Mouse (Mus musculus) c-Kit-positive CD71-positive TER-119-positive erythroid progenitor cells, embryonic 14.5 days (primary cell): ENCODE results near the gene Gstt3.
A peak's percentile ranks its signal among the peaks of the same experiment; 100 is the strongest.

Experiments
- DNase-seq: peaks from one replicate; pipeline ENCODE4 v3.0.0-alpha.2; 2013; ENCODE audit warnings: low spot score

The Gstt3 gene

DNA sequence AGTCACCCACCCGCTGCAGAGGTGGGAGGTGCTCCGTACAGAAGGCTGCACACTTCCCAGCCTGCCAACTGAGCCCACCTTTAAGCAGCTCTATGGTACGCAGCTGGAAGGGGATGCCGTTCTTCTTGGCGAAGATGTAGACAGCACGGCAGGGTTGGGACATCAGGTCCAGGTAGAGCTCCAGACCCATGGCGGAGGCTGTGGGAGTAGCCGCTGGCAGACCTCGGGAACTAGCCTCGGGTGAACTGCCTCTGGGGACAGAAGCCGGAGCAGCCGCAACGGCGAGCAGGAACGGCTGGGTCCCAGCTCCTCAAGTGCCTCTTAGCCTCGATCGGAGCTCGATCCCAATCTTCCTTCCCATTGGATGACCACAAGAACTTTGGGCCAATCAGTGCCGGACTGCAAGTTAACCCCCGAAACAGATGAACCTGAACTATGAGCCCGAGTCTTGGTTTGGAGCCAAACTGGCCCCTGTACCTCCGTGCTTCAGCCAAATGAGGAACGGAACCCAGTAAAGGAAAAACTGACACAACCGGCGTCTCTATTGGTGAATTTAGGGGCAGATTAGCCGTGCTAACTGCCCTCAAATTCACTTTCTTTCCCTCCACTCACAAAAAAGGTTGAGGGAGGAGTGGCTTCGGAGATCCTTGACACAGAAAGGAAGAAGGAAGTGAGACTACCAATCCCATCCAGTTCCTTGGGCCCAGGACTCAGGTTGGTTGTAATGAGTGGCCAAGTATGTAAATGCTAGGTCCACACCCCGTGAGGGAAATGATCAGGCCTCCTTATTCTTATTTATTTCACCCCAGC, at the start of gene Gstt3, which contains the start of gene Gm20441:
Gene Gstt3, minus strand, starts transcription at position 646 of the 810 bp plus-strand sequence.
Gene Gm20441, minus strand, starts transcription at position 186 of the 810 bp plus-strand sequence.
- no peak for DNase-seq

- no peak for DNase-seq
Observed at GRCm38 (mm10) chr10:75830275-75830670, 49.1 kb upstream of the Gstt3 start.

DNA sequence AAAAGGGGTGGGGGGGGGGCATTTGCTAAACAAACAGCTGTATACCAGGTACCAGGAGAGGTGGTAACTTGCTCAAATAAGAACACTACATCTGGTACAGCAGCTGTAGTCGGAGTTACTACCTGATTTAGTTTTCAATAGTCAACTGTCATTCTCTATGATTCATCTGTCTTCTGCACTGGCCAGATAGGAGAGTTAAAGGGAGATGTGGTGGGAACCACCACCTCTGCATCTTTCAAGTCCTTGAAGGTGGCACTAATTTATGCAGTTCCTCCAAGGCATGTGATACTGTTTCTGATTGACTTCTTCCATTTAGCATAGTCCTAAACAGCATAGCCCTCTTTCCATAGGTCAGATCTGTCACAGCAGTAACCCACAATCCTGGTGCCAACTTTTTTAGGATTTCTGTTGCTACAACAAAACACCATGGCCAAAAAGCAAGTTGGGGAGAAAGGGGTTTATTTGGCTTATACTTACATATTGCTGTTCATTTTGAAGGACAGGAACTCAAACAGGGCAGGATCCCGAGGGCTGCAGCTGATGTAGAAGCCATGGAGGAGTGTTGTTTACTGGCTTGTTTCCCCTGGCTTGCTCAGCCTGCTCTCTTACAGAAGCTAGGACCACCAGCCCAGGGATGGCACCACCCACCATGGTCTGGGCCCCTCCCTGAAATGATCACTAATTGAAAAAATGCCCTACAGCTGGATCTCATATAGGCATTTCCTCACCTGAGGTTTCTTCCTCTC, 48.5 kb upstream of the Gstt3 start:
- DNase-seq = no peak

DNA sequence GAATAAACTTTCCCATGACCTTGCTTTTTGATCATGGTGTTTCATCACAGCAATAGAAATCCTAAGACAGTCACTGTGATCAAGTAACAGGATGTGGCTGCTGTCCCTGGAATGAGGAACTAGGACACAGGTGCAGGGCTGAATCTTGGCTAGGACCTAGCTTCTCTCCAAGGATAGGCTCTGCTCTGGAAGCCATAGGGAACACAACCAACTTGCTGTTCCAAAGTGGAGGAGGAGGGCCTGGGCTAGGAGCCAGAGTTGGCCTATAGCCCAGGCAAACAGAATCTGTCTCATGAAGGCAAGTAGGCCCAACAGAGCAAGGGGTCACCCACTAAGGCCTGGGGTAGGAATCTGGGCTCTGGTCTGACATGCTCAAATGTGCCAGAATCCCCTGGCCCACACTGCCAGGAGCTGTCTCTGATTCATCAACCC, 47.3 kb upstream of the Gstt3 start:
- DNase-seq = no peak

GRCm38 (mm10) chr10:75827668-75828360, 46.6 kb upstream of the Gstt3 start:
- no peak for DNase-seq

- no peak for DNase-seq
Observed at GRCm38 (mm10) chr10:75824530-75824929, 43.3 kb upstream of the Gstt3 start.

- DNase-seq = no peak
Observed at GRCm38 (mm10) chr10:75823782-75824181, 42.6 kb upstream of the Gstt3 start.

DNA sequence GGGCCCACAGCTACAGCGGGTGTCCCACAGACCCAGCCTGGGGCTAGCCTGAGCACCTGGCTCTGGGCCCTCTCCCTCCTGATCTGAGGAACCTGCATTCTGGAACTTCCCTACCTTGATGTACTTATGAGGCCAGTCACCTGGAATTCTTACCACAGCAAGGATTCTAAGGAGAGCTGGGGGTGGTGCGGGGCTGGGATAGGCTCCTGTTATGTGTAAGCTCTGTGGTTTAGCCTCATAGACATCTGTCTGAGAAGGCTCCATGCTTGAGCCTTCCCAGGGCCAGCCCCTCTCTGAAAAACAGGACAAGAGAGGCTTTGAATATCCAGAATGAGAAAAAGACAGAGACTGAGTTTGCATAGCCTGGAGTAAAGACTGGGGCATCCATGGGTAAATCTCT, 41.2 kb upstream of the Gstt3 start, which contains the start of gene Gstt4:
Gene Gstt4, minus strand, starts transcription at position 101 of the 400 bp plus-strand sequence.
- DNase-seq = no peak

- DNase-seq = no peak
Observed at GRCm38 (mm10) chr10:75819882-75820281, 38.7 kb upstream of the Gstt3 start.

GRCm38 (mm10) chr10:75818641-75819040, 37.4 kb upstream of the Gstt3 start:
- DNase-seq = no peak

DNA sequence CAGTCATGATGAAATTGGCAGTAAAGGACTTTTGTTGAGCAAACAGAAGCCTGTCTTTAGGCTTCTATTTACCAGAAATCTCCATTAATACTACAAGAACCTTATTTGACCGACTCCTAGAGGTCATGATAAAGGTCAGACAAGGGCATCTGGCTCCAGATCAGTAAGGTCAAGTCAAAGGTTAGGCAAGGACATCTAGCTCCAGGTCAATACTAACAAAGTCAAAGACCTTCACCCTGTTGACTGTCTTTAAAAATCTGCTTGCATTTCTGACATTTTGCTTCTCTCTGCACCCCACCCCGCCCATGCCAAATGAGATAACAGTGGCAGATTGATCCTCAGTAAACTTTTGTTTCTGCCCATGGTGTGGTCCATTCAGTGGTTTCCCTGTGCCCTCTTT, 23.0 kb upstream of the Gstt3 start:
- DNase-seq = no peak

- DNase-seq = peak; percentile 55
Observed at GRCm38 (mm10) chr10:75798176-75798696, 17.0 kb upstream of the Gstt3 start, which contains the start of gene Gstt1. Gstt1 (minus strand) TSS chr10:75798584.

DNA sequence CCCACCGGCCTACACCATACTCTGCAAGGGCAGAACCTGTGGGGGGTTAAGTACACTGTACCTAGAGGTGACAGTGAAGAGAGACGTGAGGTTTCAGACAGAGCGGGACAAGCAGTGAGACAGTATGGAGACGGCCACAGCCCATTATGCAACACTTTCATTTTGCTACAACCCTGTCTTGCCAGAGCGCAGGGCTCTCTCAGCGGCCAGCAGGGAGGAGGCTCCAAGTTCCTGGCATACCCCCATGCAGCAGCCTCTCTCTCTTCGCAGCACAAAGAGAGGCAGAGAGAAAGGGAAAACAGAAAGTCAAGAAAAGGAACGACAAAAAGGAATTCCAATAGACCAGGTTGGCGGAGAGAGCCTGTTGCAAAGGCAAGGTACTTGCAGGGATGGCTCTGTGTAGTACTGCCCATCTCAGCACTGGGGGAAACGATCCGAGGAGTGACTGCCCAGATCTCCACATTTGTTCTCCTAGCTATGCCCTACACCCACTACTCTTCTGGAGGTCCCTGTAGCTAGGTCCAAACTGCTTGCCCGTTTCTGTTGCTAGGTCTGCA, 16.5 kb upstream of the Gstt3 start:
- no peak for DNase-seq

GRCm38 (mm10) chr10:75796731-75797516, 15.7 kb upstream of the Gstt3 start:
- DNase-seq = no peak

- no peak for DNase-seq
Observed at GRCm38 (mm10) chr10:75794880-75795279, 13.7 kb upstream of the Gstt3 start.

- no peak for DNase-seq
Observed at GRCm38 (mm10) chr10:75790773-75791172, 9.6 kb upstream of the Gstt3 start.

GRCm38 (mm10) chr10:75789841-75790240, 8.6 kb upstream of the Gstt3 start:
- no peak for DNase-seq

DNA sequence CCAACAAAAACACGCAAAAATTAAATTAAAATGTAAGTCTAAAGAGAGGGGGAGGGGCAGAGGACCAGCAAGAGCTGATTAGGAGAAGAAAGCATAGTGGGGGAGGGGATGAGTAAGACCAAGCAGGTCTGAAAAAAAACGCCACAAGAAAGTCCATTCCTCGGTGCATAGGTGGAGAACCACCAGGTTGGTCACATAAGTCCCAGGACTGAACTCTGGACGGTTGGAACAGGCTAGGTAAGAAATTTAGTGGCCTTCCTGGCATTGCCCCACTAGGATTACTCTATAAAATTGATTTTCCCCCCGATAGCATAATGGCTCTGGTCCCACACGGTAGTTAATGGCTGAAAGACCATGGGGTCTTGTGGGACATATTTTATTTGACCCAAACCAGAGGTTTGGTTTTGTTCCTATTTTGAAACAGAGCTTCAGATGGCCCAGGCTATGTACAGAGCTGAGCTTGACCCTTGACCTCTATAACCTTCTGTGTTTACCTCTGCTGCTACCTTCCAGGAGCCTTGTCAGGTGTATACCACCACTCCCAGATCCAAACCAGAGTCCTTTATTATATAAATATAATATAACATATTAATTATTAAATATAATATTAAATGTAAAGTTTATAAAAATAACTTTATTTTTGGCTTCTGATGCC, 8.0 kb upstream of the Gstt3 start:
- DNase-seq = no peak

DNA sequence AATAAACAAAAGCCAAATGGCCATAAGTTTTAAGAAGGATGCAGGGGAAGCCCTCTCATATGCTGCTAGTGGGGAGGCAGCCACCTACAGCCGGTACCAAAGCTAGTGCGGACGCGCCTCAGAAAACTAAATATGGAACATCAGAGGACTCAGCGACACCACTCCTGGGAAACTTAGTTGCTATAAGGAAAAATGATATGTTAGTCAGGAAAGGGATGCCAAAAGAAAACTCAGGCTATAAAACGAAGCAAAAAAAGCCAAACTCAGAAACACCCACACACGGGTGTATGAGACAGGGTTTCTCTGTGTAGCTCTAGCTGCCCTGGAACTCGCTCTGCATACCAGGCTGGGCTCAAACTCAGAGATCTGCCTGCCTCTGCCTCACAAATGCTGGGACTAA, 7.1 kb upstream of the Gstt3 start:
- DNase-seq = no peak

GRCm38 (mm10) chr10:75785442-75785841, 4.2 kb upstream of the Gstt3 start:
- no peak for DNase-seq
